Mouse (Mus musculus): Measurements from ENCODE around the gene Fubp3. TPM values are rescaled to one million over a fixed set of nuclear protein-coding genes. Genes with fewer than 3 reads are reported as not detected.

The Fubp3 gene
- polyA plus RNA-seq (2015; fragmentation: Nextera tagmentation; extraction: Ambion mirVana): 57.2 and 58.7 TPM in 2 replicates

DNA sequence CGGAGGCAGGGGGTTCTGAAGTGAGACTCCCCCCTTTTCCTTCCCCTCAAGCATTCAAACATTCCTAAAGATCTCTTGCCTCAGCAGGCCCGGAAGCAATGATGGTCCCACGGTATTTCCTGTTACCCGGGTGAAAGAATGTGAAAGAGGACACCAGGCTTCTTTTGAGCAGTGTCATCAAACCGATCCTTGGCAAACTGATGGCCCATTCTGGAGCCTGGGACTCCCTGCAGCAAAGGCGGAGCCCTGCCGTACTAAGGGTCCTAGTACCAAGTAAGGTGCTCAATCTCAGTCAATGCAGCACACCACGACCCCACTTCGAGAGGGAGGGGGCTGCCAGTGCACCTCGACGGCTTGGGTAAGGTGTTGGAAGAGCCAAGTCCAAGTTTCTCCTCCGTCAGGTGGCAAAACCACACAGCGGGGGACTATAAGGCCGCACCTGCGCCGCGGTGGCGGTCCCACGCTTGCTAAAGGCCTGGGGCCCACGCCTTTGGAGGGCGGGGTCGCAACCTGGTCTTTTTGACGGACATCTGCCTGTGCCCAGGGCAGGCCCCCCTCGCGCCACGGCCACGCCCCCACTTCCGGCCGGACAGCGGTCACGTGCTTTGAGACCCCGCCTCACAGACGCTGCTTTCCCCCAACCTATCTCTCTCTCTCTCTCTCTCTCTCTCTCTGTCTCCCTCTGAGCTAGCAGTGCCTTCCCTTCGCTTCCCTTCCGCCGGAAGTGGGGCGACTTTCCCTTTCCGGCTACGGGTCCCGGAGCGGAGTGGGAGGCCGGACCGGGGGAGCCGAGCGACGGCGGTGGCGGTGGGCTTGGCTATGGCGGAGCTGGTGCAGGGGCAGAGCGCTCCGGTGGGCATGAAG, at the start of gene Fubp3:
Fubp3 (plus strand) TSS at position 601 of the 864 bp plus-strand sequence.
- peak within 1 kb of the TSS; percentile 89 for H3K4me3 ChIP-seq (replicated peaks; ENCODE audit: low read length)
- peak within 1 kb of the TSS; percentile 95 for H3K9ac ChIP-seq (replicated peaks; ENCODE audit: low read depth, low read length)
- 0 out of 2 replicates have a peak, but pooled peaks cover 5% of the 10 kb centered on the region for H3K27me3 ChIP-seq (replicated peaks; ENCODE audit: control insufficient read depth, insufficient read depth, low read length)
- no peaks in the 10 kb centered on the region for H3K9me3 ChIP-seq (ENCODE audit: control insufficient read depth, low read length)
- H3K27ac ChIP-seq (ENCODE audit: low read length): peak within 1 kb of the TSS; percentile 75
- 3% methylated on average over 47 of the region's 51 CpGs for WGBS
- no peaks in the 10 kb centered on the region for H3K36me3 ChIP-seq (ENCODE audit: control insufficient read depth, insufficient read depth)
- peaks cover 18% of the 10 kb centered on the region for H3K4me1 ChIP-seq (replicated peaks; ENCODE audit: control insufficient read depth, insufficient read depth, low read length)
- H3K4me2 ChIP-seq (ENCODE audit: low read length): peak within 1 kb of the TSS; percentile 97
- ATAC-seq: peak; percentile 99

DNA sequence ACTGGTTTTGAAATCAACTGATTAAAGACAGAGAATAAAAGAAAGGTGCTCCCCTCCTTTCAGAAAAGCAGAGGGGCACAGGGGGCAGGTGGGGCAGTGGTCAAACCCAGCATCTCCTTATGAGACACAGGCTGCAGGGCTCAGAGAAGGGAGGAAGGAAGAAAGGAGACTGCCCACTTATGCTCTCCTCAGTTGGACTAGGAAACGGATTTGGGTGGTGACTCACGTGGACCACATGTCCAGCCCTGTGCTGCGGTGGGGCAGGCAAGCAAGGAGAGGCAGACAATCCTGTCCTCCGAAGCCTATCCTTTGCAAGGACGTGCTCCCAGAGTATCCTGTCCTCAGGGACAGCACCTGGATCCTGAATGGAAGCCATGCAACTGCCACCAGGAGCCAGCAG, 47.8 kb upstream of the Fubp3 start:
- H3K4me1 ChIP-seq (replicated peaks; ENCODE audit: control insufficient read depth, insufficient read depth, low read length): no peaks in the 10 kb centered on the region
- no peaks in the 10 kb centered on the region for H3K36me3 ChIP-seq (ENCODE audit: control insufficient read depth, insufficient read depth)
- H3K27ac ChIP-seq (ENCODE audit: low read length): no peak overlapping the region
- H3K4me3 ChIP-seq (replicated peaks; ENCODE audit: low read length): no peak overlapping the region
- no peak overlapping the region for H3K4me2 ChIP-seq (ENCODE audit: low read length)
- no peak for ATAC-seq
- H3K27me3 ChIP-seq (replicated peaks; ENCODE audit: control insufficient read depth, insufficient read depth, low read length): peaks cover 4% of the 10 kb centered on the region; the same call in 1 of the 2 replicates
- WGBS: 77% methylated on average over 5 of the region's 5 CpGs
- H3K9ac ChIP-seq (replicated peaks; ENCODE audit: low read depth, low read length): no peak overlapping the region
- no peaks in the 10 kb centered on the region for H3K9me3 ChIP-seq (ENCODE audit: control insufficient read depth, low read length)

DNA sequence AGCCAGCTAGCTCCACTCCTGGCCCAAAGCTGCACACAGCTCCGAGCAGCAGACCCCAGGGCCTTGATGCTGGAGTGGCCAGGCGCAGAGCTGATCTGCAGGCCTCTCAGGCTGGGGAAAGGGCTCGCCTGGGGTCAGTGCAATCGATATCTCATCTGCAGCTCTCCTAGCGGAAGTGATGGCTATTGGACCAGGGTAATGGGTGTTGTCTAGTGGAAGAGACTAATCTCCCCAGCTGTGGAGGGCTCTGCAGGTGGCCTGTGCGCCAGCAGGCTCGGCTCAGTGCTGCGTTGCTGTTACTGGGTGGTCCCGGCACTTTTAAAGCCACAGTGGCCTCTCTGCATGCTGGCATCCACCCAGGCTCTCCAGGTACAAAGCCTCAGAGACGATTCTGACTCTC, 46.7 kb upstream of the Fubp3 start:
- no peak overlapping the region for H3K9ac ChIP-seq (replicated peaks; ENCODE audit: low read depth, low read length)
- ATAC-seq: no peak

DNA sequence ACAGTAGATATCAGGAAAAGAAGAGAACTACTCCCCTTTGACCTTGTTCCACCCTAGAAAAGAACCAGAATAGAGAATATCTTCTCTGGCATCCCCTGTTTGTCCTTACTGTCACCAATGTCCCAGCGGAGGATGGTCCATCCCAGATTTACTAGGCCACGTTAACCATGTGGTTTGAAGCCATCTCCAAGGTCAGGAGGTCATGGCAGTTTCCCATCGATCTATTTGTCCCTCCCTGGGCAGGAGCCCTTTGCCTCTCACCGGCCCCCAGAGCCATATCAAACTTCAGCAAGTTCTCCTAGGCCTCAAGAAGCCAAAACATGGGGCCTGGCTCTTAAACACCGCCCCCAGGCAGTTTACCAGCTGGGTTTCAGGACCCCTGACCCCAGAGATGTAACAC, 42.2 kb upstream of the Fubp3 start:
- H3K36me3 ChIP-seq (ENCODE audit: control insufficient read depth, insufficient read depth): no peaks in the 10 kb centered on the region
- no peak overlapping the region for H3K4me3 ChIP-seq (replicated peaks; ENCODE audit: low read length)
- H3K4me2 ChIP-seq (ENCODE audit: low read length): no peak overlapping the region
- no peak for ATAC-seq
- no peaks in the 10 kb centered on the region for H3K4me1 ChIP-seq (replicated peaks; ENCODE audit: control insufficient read depth, insufficient read depth, low read length)
- peaks cover 4% of the 10 kb centered on the region; the same call in 1 of the 2 replicates for H3K27me3 ChIP-seq (replicated peaks; ENCODE audit: control insufficient read depth, insufficient read depth, low read length)
- no peak overlapping the region for H3K27ac ChIP-seq (ENCODE audit: low read length)
- 83% methylated on average over 5 of the region's 5 CpGs for WGBS
- no peak overlapping the region for H3K9ac ChIP-seq (replicated peaks; ENCODE audit: low read depth, low read length)
- no peaks in the 10 kb centered on the region for H3K9me3 ChIP-seq (ENCODE audit: control insufficient read depth, low read length)

More for the DNA sequence above, 46.7 kb upstream of the Fubp3 start:
- H3K4me1 ChIP-seq (replicated peaks; ENCODE audit: control insufficient read depth, insufficient read depth, low read length): no peaks in the 10 kb centered on the region
- H3K9me3 ChIP-seq (ENCODE audit: control insufficient read depth, low read length): no peaks in the 10 kb centered on the region
- no peaks in the 10 kb centered on the region for H3K36me3 ChIP-seq (ENCODE audit: control insufficient read depth, insufficient read depth)
- no peak overlapping the region for H3K4me2 ChIP-seq (ENCODE audit: low read length)
- H3K4me3 ChIP-seq (replicated peaks; ENCODE audit: low read length): no peak overlapping the region
- 15% methylated on average over 10 of the region's 10 CpGs for WGBS
- H3K27me3 ChIP-seq (replicated peaks; ENCODE audit: control insufficient read depth, insufficient read depth, low read length): peaks cover 4% of the 10 kb centered on the region; the same call in 1 of the 2 replicates
- H3K27ac ChIP-seq (ENCODE audit: low read length): no peak overlapping the region

DNA sequence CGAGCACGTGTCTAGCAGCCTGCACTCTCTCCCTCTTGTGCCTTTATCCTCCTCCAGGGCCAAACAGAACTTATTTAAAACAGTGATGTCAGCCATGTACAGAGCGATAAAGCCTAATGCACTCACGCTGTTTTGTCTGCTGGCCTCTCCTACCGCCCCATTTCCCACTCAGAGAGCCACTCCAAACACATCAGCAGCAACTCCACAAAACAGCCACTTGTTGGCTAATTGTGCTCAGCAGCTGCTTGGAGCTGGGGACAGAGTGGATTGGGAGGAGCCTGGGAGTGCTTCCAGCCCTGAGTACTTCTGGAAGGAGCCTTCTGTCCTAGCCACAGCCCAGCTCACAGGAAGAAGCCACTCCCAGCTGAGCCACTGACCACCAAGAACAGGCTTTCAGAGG, 35.4 kb upstream of the Fubp3 start:
- Histone ChIP-seq H3K36me3 (ENCODE audit: control insufficient read depth, insufficient read depth) (no peaks in the 10 kb centered on the region), H3K9me3 (ENCODE audit: control insufficient read depth, low read length) (no peaks in the 10 kb centered on the region), H3K4me2 (ENCODE audit: low read length) (no peak overlapping the region), H3K4me1 (replicated peaks; ENCODE audit: control insufficient read depth, insufficient read depth, low read length) (no peaks in the 10 kb centered on the region; the same call in 1 of the 2 replicates), H3K27ac (ENCODE audit: low read length) (no peak overlapping the region), H3K4me3 (replicated peaks; ENCODE audit: low read length) (no peak overlapping the region), H3K27me3 (replicated peaks; ENCODE audit: control insufficient read depth, insufficient read depth, low read length) (no peaks in the 10 kb centered on the region), H3K9ac (replicated peaks; ENCODE audit: low read depth, low read length) (no peak overlapping the region)
- ATAC-seq: peak; percentile 58; the same call in 1 of the 2 replicates
- WGBS: 30% methylated on average over 5 of the region's 5 CpGs

DNA sequence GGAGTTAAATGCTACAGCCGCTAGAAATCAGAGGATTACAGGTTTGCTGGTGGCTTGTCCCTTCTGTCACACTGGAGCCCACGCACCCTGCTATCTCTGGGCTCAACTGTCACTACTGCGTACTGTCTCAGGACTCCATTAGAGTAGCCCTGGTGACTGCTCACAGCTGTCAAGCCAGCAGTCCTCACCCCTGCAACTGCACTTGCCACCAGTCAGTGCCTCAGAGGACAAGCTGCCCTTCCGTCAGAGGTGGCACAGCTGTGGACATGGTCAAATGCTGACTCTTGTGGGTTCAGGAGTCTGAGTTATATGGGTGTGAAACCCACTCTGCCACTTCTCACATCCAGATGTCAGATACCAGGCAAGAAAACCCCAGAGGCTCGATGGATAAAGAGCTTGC, 33.7 kb upstream of the Fubp3 start:
- no peaks in the 10 kb centered on the region for H3K9me3 ChIP-seq (ENCODE audit: control insufficient read depth, low read length)
- no peak overlapping the region for H3K27ac ChIP-seq (ENCODE audit: low read length)
- no peaks in the 10 kb centered on the region for H3K36me3 ChIP-seq (ENCODE audit: control insufficient read depth, insufficient read depth)
- ATAC-seq: no peak
- H3K27me3 ChIP-seq (replicated peaks; ENCODE audit: control insufficient read depth, insufficient read depth, low read length): no peaks in the 10 kb centered on the region
- 66% methylated on average over 5 of the region's 5 CpGs for WGBS
- no peak overlapping the region for H3K4me2 ChIP-seq (ENCODE audit: low read length)
- H3K4me3 ChIP-seq (replicated peaks; ENCODE audit: low read length): no peak overlapping the region
- H3K9ac ChIP-seq (replicated peaks; ENCODE audit: low read depth, low read length): no peak overlapping the region
- no peaks in the 10 kb centered on the region; the same call in 1 of the 2 replicates for H3K4me1 ChIP-seq (replicated peaks; ENCODE audit: control insufficient read depth, insufficient read depth, low read length)

DNA sequence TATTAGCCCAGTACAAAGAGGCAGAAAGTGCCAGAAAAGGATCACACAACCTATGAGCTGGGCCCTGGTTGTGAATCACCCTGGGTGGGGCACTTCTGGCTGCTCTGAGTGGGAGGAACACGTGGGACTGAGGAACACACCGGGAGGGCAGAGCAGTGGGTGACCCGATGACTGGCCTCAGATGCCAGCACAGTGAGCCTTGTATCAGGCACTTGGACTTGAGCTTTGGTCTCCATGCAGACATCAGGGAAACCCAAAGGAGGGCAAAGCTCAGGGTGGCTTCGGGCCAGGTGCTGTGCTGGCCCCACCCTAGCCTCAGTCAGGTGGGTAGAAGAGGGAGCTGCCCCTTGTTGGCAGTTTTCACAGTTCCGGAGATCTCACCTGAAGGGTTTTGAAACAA, 30.9 kb upstream of the Fubp3 start:
- H3K36me3 ChIP-seq (ENCODE audit: control insufficient read depth, insufficient read depth): no peaks in the 10 kb centered on the region
- H3K4me2 ChIP-seq (ENCODE audit: low read length): no peak overlapping the region
- no peak overlapping the region for H3K9ac ChIP-seq (replicated peaks; ENCODE audit: low read depth, low read length)
- ATAC-seq: no peak
- H3K9me3 ChIP-seq (ENCODE audit: control insufficient read depth, low read length): no peaks in the 10 kb centered on the region
- H3K4me3 ChIP-seq (replicated peaks; ENCODE audit: low read length): no peak overlapping the region
- H3K27me3 ChIP-seq (replicated peaks; ENCODE audit: control insufficient read depth, insufficient read depth, low read length): peaks cover 3% of the 10 kb centered on the region; the same call in 1 of the 2 replicates
- 85% methylated on average over 5 of the region's 5 CpGs for WGBS
- H3K27ac ChIP-seq (ENCODE audit: low read length): no peak overlapping the region
- H3K4me1 ChIP-seq (replicated peaks; ENCODE audit: control insufficient read depth, insufficient read depth, low read length): no peaks in the 10 kb centered on the region; the same call in 1 of the 2 replicates

DNA sequence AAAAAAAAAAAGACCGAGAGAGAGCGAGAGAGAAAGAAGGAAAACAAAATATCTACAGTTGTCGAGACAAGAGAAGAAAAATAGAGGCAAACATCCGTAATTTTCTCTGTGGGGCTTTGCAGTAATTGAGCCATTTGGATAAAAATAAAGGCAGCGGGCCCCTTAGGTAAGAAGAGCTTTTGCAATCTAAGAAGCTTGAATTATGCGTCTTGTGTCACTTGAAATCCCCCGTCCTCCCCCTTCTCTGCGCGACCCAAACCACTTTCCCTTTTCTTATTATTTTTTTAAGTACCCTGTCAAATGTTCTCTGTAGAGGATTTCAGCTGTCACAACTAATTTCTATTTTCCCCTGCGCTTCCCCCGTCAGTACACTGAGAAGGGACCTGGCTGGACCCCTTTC, 24.7 kb upstream of the Fubp3 start:
- WGBS: 30% methylated on average over 11 of the region's 11 CpGs
- Histone ChIP-seq H3K36me3 (ENCODE audit: control insufficient read depth, insufficient read depth) (no peaks in the 10 kb centered on the region), H3K9ac (replicated peaks; ENCODE audit: low read depth, low read length) (no peak overlapping the region), H3K4me1 (replicated peaks; ENCODE audit: control insufficient read depth, insufficient read depth, low read length) (peaks cover 4% of the 10 kb centered on the region; the same call in 1 of the 2 replicates), H3K4me3 (replicated peaks; ENCODE audit: low read length) (no peak overlapping the region), H3K4me2 (ENCODE audit: low read length) (no peak overlapping the region), H3K27ac (ENCODE audit: low read length) (no peak overlapping the region), H3K27me3 (replicated peaks; ENCODE audit: control insufficient read depth, insufficient read depth, low read length) (peaks cover 3% of the 10 kb centered on the region; the same call in 1 of the 2 replicates), H3K9me3 (ENCODE audit: control insufficient read depth, low read length) (no peaks in the 10 kb centered on the region)
- peak; percentile 23; the same call in 1 of the 2 replicates for ATAC-seq

DNA sequence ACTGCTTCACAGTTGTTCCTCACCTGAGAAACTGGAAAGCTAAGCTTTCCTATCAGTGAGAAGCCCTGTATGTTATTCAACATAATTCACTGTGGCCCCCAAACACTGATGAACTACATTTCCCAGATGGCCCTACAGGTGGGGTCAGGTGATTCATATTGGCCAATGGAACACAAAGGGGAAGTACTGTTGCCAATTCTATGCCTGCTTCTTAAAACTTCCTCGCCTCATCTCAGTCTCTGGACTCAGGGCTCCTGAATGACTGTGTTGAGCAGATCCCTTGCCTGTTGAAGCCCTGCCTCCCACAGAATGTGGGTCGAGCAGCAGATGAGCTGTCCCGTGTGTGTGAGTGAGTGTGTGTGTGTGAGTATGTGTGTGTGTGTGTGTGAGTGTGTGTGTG, 21.9 kb upstream of the Fubp3 start:
- H3K9ac ChIP-seq (replicated peaks; ENCODE audit: low read depth, low read length): no peak overlapping the region
- H3K27me3 ChIP-seq (replicated peaks; ENCODE audit: control insufficient read depth, insufficient read depth, low read length): peaks cover 3% of the 10 kb centered on the region; the same call in 1 of the 2 replicates
- H3K36me3 ChIP-seq (ENCODE audit: control insufficient read depth, insufficient read depth): no peaks in the 10 kb centered on the region
- H3K4me1 ChIP-seq (replicated peaks; ENCODE audit: control insufficient read depth, insufficient read depth, low read length): peaks cover 4% of the 10 kb centered on the region; the same call in 1 of the 2 replicates
- no peak overlapping the region for H3K27ac ChIP-seq (ENCODE audit: low read length)
- no peak overlapping the region for H3K4me2 ChIP-seq (ENCODE audit: low read length)
- WGBS: 75% methylated on average over 3 of the region's 3 CpGs
- ATAC-seq: no peak
- H3K9me3 ChIP-seq (ENCODE audit: control insufficient read depth, low read length): 0 out of 2 replicates have a peak, but pooled peaks cover 3% of the 10 kb centered on the region
- no peak overlapping the region for H3K4me3 ChIP-seq (replicated peaks; ENCODE audit: low read length)
